Mouse (Mus musculus) forebrain, postnatal 0 days (tissue): ENCODE results near the gene Tcf19. TPM values are rescaled to one million over a fixed set of nuclear protein-coding genes. Genes with fewer than 3 reads are reported as not detected.

ENCODE experiments used
- ATAC-seq: fragments of 200-750 bp; cut with Nextera tagmentation; 2 replicates; pipeline ENCODE4 v1.8.0; 2017; ENCODE audit warnings: mild to moderate bottlenecking, moderate library complexity
- DNase-seq: peaks from one replicate; pipeline ENCODE4 v3.0.0-alpha.2; 2015
- H3K27ac ChIP-seq: fragments of 300-500 bp; sonication (generic); 2 replicates; pipeline ENCODE4 v1.5.1; 2014; ENCODE audit warnings: low read depth, mild to moderate bottlenecking, antibody characterized with exemption, low read length, moderate library complexity, mixed read lengths
- H3K27me3 ChIP-seq: fragments of 300-500 bp; sonication (generic); 2 replicates; pipeline ENCODE4 v1.6.1; 2014; ENCODE audit warnings: mild to moderate bottlenecking, low read length, mixed read lengths; ENCODE audit not compliant: insufficient read depth
- H3K36me3 ChIP-seq: fragments of 300-500 bp; sonication (generic); 2 replicates; pipeline ENCODE4 v1.6.1; 2014; ENCODE audit warnings: mild to moderate bottlenecking, moderate library complexity; ENCODE audit not compliant: insufficient read depth
- H3K4me1 ChIP-seq: fragments of 300-500 bp; sonication (generic); 2 replicates; pipeline ENCODE4 v1.6.1; 2014; ENCODE audit warnings: antibody characterized with exemption; ENCODE audit not compliant: insufficient read depth
- H3K4me2 ChIP-seq: fragments of 300-500 bp; sonication (generic); 2 replicates; pipeline ENCODE4 v1.6.1; 2014; ENCODE audit warnings: low read depth, mild to moderate bottlenecking, moderate library complexity
- H3K4me3 ChIP-seq: fragments of 300-500 bp; sonication (generic); 2 replicates; pipeline ENCODE4 v1.5.1; 2014; ENCODE audit warnings: low read depth, low read length, mixed read lengths
- H3K9ac ChIP-seq: fragments of 300-500 bp; sonication (generic); 2 replicates; pipeline ENCODE4 v1.6.1; 2014; ENCODE audit warnings: mild to moderate bottlenecking
- H3K9me3 ChIP-seq: fragments of 300-500 bp; sonication (generic); 2 replicates; pipeline ENCODE4 v1.6.1; 2016; ENCODE audit warnings: low read length
- CTCF ChIP-seq: sonication (generic); IDR thresholded peaks from 2 replicates; pipeline ENCODE4 v1.5.1; 2016; ENCODE audit warnings: antibody characterized with exemption, control low read depth, low read depth
- WGBS: fragments of 180-500 bp; shearing (Covaris S2); extraction: QIAGEN DNeasy Blood & Tissue Kit; methylation state at CpG from one replicate; pipeline ENCODE4 v1.1.7; 2014; 5-methylcytosine and 5-hydroxymethylcytosine counted together
- polyA plus RNA-seq: library from polyadenylated mRNA; unstranded; fragments of >200 nt; fragmentation: Nextera tagmentation; extraction: Ambion mirVana; gene quantifications from 2 replicates; pipeline ENCODE4 v1.2.1, GENCODE M21; 2015
- total RNA-seq: library from RNA; depleted of rRNA; stranded (reverse); fragments of >200 nt; gene quantifications from 2 replicates; pipeline ENCODE4 v1.2.3, GENCODE M21; 2014

Tcf19 gene
- total and polyA plus RNA-seq, 2 experiments from 2014 or later, result 10.8 to 20.8 TPM

DNA sequence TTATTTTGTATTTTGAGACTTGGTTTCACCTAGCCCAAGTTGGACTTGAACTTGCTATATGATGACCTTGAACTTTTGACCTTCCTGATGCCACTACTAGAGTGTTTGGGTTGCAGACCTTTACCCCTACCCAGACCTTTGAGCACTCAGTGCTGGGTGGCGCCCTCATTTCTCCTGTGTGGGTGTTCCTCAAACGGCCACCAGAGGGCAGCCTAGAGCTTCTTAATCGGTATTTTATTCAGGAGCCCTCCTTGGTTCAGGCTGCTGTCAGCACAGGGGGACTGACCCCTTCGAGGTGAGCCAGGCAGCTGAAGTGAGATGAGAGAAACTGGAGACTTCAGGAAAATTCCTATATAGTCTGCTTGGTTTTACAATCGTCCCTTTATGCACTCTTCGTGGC, 28.1 kb upstream of the Tcf19 start:
- Histone ChIP-seq H3K36me3 (no peaks in the 10 kb centered on the region), H3K27me3 (no peaks in the 10 kb centered on the region), H3K4me2 (no peak overlapping the region), H3K4me3 (no peak overlapping the region), H3K4me1 (0 out of 2 replicates have a peak, but pooled peaks cover 5% of the 10 kb centered on the region), H3K9me3 (no peaks in the 10 kb centered on the region), H3K27ac (no peak overlapping the region), H3K9ac (no peak overlapping the region)
- ATAC-seq, result peak; percentile 55; the same call in 1 of the 2 replicates
- WGBS, result 33% methylated on average over 6 of the region's 6 CpGs
- peak; percentile 75 for DNase-seq
- peak; percentile 84 for TF ChIP-seq CTCF

DNA sequence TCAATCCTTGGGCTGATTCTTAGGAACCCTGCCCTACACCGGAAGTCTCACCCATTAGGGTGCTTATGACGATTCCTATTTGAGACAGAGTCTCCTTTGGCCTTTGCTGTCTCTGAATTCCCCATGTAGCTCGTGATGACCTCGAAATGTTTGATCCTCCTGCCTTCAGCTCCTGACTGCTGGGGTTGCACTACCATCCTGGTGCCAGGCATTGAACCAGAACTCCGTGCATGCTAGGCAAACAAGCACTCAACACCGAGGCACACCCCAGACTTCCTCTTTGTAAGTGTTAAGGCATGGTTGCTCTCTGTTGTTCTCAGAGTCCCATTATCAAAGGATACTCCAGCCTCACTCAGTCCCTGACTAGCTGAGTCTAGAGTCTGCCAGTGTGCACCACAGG, 27.4 kb upstream of the Tcf19 start:
- Histone ChIP-seq H3K4me2 (no peak overlapping the region), H3K27ac (no peak overlapping the region), H3K36me3 (no peaks in the 10 kb centered on the region), H3K9me3 (no peaks in the 10 kb centered on the region), H3K9ac (no peak overlapping the region), H3K27me3 (no peaks in the 10 kb centered on the region), H3K4me1 (no peaks in the 10 kb centered on the region), H3K4me3 (no peak overlapping the region)
- no peak for DNase-seq
- no peak for TF ChIP-seq CTCF
- ATAC-seq, result no peak
- 83% methylated on average over 6 of the region's 6 CpGs for WGBS

GRCm38 (mm10) chr17:35543412-35543861, 26.8 kb upstream of the Tcf19 start:
- Histone ChIP-seq H3K4me3 (no peak overlapping the region), H3K4me1 (no peaks in the 10 kb centered on the region), H3K9ac (no peak overlapping the region), H3K27me3 (no peaks in the 10 kb centered on the region), H3K9me3 (no peaks in the 10 kb centered on the region), H3K27ac (no peak overlapping the region), H3K36me3 (no peaks in the 10 kb centered on the region), H3K4me2 (no peak overlapping the region)
- DNase-seq (no peak), ATAC-seq (no peak)
- 33% methylated on average over 14 of the region's 14 CpGs for WGBS
- no peak for TF ChIP-seq CTCF

GRCm38 (mm10) chr17:35542761-35543411, 26.3 kb upstream of the Tcf19 start:
- 74% methylated on average over 15 of the region's 15 CpGs for WGBS
- Histone ChIP-seq H3K36me3 (no peaks in the 10 kb centered on the region), H3K27ac (no peak overlapping the region), H3K27me3 (no peaks in the 10 kb centered on the region), H3K9me3 (no peaks in the 10 kb centered on the region), H3K4me2 (no peak overlapping the region), H3K4me1 (no peaks in the 10 kb centered on the region), H3K9ac (no peak overlapping the region), H3K4me3 (no peak overlapping the region)
- no peak for TF ChIP-seq CTCF
- ATAC-seq, result no peak
- no peak for DNase-seq

DNA sequence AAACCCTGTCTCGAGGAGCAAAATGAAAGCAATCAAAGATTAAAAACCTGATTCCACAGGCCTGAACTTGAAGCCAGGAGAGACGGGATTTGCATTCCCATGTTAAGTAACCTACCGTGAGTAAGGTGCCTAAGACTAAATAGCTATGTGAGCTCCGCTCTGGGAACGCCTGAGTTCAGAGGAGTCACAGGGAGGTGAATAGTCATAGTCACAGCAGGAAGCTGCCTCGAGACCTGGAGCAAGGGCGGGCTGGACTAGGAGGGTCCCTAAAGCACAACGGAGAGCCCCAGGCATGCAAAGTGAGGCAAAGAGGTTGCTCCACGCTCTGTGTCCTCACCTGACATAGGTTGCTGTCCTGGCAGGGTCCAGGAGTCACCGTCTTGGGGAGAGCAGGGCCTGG, 22.9 kb upstream of the Tcf19 start:
- no peaks in the 10 kb centered on the region for H3K4me1 ChIP-seq
- no peaks in the 10 kb centered on the region for H3K27me3 ChIP-seq
- H3K4me3 ChIP-seq, result no peak overlapping the region
- H3K27ac ChIP-seq, result no peak overlapping the region
- 52% methylated on average over 10 of the region's 10 CpGs for WGBS
- ATAC-seq, result no peak
- no peak for DNase-seq
- no peak overlapping the region for H3K4me2 ChIP-seq
- H3K9me3 ChIP-seq, result no peaks in the 10 kb centered on the region
- no peak overlapping the region for H3K9ac ChIP-seq
- H3K36me3 ChIP-seq, result no peaks in the 10 kb centered on the region
- no peak for TF ChIP-seq CTCF

DNA sequence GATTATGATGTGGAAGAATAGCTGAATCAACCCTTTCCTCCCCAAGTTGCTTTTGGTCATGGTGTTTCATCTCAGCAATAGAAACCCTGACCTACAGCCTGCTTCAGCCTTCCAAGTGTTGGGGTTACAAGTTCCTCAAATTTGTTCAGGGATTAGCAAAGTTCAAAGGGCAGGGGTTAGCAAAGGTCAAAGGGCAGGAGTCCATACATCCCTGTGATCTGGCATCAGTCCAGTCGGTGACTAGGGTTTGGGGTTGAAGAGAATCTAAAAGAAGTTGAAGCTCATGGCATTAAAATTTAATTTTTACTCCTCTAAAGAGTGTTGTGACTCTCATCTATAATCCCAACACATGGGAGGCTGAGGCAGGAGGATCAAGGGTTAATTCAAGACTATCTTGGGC, 21.9 kb upstream of the Tcf19 start:
- no peaks in the 10 kb centered on the region for H3K36me3 ChIP-seq
- ATAC-seq (no peak), DNase-seq (no peak)
- H3K4me1 ChIP-seq, result no peaks in the 10 kb centered on the region
- H3K9ac ChIP-seq, result no peak overlapping the region
- H3K27me3 ChIP-seq, result no peaks in the 10 kb centered on the region
- H3K27ac ChIP-seq, result no peak overlapping the region
- no peak overlapping the region for H3K4me2 ChIP-seq
- TF ChIP-seq CTCF, result no peak
- WGBS, result 78% methylated on average over 1 of the region's 1 CpGs
- no peak overlapping the region for H3K4me3 ChIP-seq
- H3K9me3 ChIP-seq, result no peaks in the 10 kb centered on the region

DNA sequence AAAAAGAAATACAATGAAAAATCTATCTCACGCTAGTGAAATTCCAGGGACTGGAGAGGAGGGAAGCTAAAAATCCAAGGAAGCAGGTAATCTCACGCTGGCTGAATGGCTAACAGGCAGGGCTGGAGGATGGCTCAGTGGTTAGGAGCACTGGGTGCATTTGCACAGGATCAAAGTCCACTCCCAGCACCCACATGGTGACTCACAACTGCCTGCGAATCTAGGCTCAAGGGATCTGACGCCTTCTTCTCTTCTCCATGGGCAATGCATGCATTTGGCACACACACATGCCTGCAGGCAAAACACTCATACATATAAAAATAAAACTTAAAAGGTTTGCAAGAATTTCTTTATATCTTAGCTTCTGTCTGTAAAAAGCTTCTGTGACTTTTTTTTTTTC, 20.8 kb upstream of the Tcf19 start:
- H3K4me1 ChIP-seq, result no peaks in the 10 kb centered on the region
- WGBS, result 87% methylated on average over 4 of the region's 4 CpGs
- no peak overlapping the region for H3K4me2 ChIP-seq
- no peaks in the 10 kb centered on the region for H3K27me3 ChIP-seq
- no peak overlapping the region for H3K9ac ChIP-seq
- H3K27ac ChIP-seq, result no peak overlapping the region
- H3K9me3 ChIP-seq, result no peaks in the 10 kb centered on the region
- no peaks in the 10 kb centered on the region for H3K36me3 ChIP-seq
- TF ChIP-seq CTCF, result no peak
- no peak for ATAC-seq
- no peak for DNase-seq
- no peak overlapping the region for H3K4me3 ChIP-seq
